Mouse (Mus musculus) liver, postnatal 0 days (tissue): ENCODE measurements around the gene Phf19. TPM values are rescaled to one million over a fixed set of nuclear protein-coding genes. Genes with fewer than 3 reads are reported as not detected.

Experiments
- ATAC-seq: fragments of 200-750 bp; cut with Nextera tagmentation; 2 replicates; pipeline ENCODE4 v1.8.0; 2017; ENCODE audit warnings: mild to moderate bottlenecking, moderate library complexity
- DNase-seq: peaks from one replicate; pipeline ENCODE4 v3.0.0-alpha.2; 2016
- H3K27ac ChIP-seq: fragments of 300-500 bp; sonication (generic); 2 replicates; pipeline ENCODE4 v1.5.1; 2014; ENCODE audit warnings: antibody characterized with exemption, moderate library complexity, mild to moderate bottlenecking, low read depth
- H3K27me3 ChIP-seq: fragments of 300-500 bp; sonication (generic); 2 replicates; pipeline ENCODE4 v1.6.1; 2014; ENCODE audit warnings: low read length, control low read depth, mixed read lengths; ENCODE audit not compliant: insufficient read depth
- H3K36me3 ChIP-seq: fragments of 300-500 bp; sonication (generic); replicated peaks from 2 replicates; pipeline ENCODE4 v1.6.1; 2014; ENCODE audit warnings: mild to moderate bottlenecking, control low read depth, low read length, moderate library complexity, mixed read lengths; ENCODE audit not compliant: insufficient read depth
- H3K4me1 ChIP-seq: fragments of 300-500 bp; sonication (generic); 2 replicates; pipeline ENCODE4 v1.6.1; 2014; ENCODE audit warnings: antibody characterized with exemption, mild to moderate bottlenecking, control low read depth; ENCODE audit not compliant: insufficient read depth
- H3K4me2 ChIP-seq: fragments of 300-500 bp; sonication (generic); 2 replicates; pipeline ENCODE4 v1.6.1; 2014; ENCODE audit warnings: low read depth, mild to moderate bottlenecking, low read length, moderate library complexity, mixed read lengths
- H3K4me3 ChIP-seq: fragments of 300-500 bp; sonication (generic); 2 replicates; pipeline ENCODE4 v1.5.1; 2014; ENCODE audit warnings: low read depth, low read length
- H3K9ac ChIP-seq: fragments of 300-500 bp; sonication (generic); replicated peaks from 2 replicates; pipeline ENCODE4 v1.6.1; 2014; ENCODE audit warnings: mild to moderate bottlenecking, moderate library complexity
- H3K9me3 ChIP-seq: fragments of 300-500 bp; sonication (generic); 2 replicates; pipeline ENCODE4 v1.6.1; 2016; ENCODE audit warnings: mild to moderate bottlenecking, control low read depth, low read length, mixed read lengths
- CTCF ChIP-seq: sonication (generic); IDR thresholded peaks from 2 replicates; pipeline ENCODE4 v1.5.1; 2016; ENCODE audit warnings: antibody characterized with exemption, low read depth
- EP300 ChIP-seq: IDR thresholded peaks from 2 replicates; pipeline ENCODE4 v1.6.1; 2016; ENCODE audit warnings: antibody characterized with exemption, low read depth, mild to moderate bottlenecking
- WGBS: fragments of 180-500 bp; shearing (Covaris S2); extraction: QIAGEN DNeasy Blood & Tissue Kit; methylation state at CpG from one replicate; pipeline ENCODE4 v1.1.7; 2014; ENCODE audit not compliant: insufficient replicate concordance; 5-methylcytosine and 5-hydroxymethylcytosine counted together
- polyA plus RNA-seq: library from polyadenylated mRNA; unstranded; fragments of >200 nt; fragmentation: Nextera tagmentation; extraction: Ambion mirVana; gene quantifications from 2 replicates; pipeline ENCODE4 v1.2.1, GENCODE M21; 2015

Phf19 gene
- polyA plus RNA-seq, 1 experiment from 2014 or later: 1.1 TPM

GRCm38 (mm10) chr2:34847702-34848101, 66.1 kb downstream of the Phf19 start:
- peaks cover 14% of the 10 kb centered on the region for H3K36me3 ChIP-seq
- H3K4me3 ChIP-seq: no peak overlapping the region
- WGBS: 74% methylated on average over 1 of the region's 1 CpGs
- H3K9ac ChIP-seq: no peak overlapping the region
- TF ChIP-seq CTCF (no peak), EP300 (no peak)
- ATAC-seq (no peak), DNase-seq (no peak)
- H3K9me3 ChIP-seq: no peaks in the 10 kb centered on the region
- no peaks in the 10 kb centered on the region for H3K4me1 ChIP-seq
- H3K27ac ChIP-seq: no peak overlapping the region
- H3K27me3 ChIP-seq: no peaks in the 10 kb centered on the region
- no peak overlapping the region for H3K4me2 ChIP-seq

Other genes starting within 250 kb of the Phf19 start
- gene Gapvd1, start 158.8 kb downstream of the Phf19 start, polyA plus RNA-seq: 37.1 and 39.0 TPM in 2 replicates
- gene Hspa5, start 142.1 kb downstream of the Phf19 start, polyA plus RNA-seq: 384 and 424 TPM in 2 replicates
- gene Rabepk, start 114.1 kb downstream of the Phf19 start, polyA plus RNA-seq: 17.0 and 20.4 TPM in 2 replicates
- 36.1 and 38.3 TPM in 2 replicates for gene Fbxw2, start 87.7 kb downstream of the Phf19 start, polyA plus RNA-seq
- 0.06 TPM in 1 of 2 replicates, not detected in the other for gene Gm34653, start 81.0 kb downstream of the Phf19 start, polyA plus RNA-seq
- gene Cutal, start 39.6 kb downstream of the Phf19 start, polyA plus RNA-seq: 7.2 and 8.5 TPM in 2 replicates
- 36.0 and 37.3 TPM in 2 replicates for gene Psmd5, start 39.1 kb downstream of the Phf19 start, polyA plus RNA-seq
- 0.34 and 0.43 TPM in 2 replicates for gene Traf1, start 47.7 kb upstream of the Phf19 start, polyA plus RNA-seq
- 81.0 and 82.7 TPM in 2 replicates for gene Hc, start 147.4 kb upstream of the Phf19 start, polyA plus RNA-seq
- gene AI182371, start 187.5 kb upstream of the Phf19 start, polyA plus RNA-seq: 90.6 and 102 TPM in 2 replicates
- 10.5 and 10.8 TPM in 2 replicates for gene Cntrl, start 195.5 kb upstream of the Phf19 start, polyA plus RNA-seq